Mouse (Mus musculus) cerebellum, adult (tissue): ENCODE data around the gene Mmp24.

Source experiments
- ATAC-seq: cut with Nextera tagmentation; 2 replicates; pipeline ENCODE4 v1.9.2; 2017; ENCODE audit warnings: mild to moderate bottlenecking, moderate library complexity, mixed read lengths; ENCODE audit not compliant: insufficient number of reproducible peaks, low FRiP score, low TSS enrichment

The Mmp24 gene

DNA sequence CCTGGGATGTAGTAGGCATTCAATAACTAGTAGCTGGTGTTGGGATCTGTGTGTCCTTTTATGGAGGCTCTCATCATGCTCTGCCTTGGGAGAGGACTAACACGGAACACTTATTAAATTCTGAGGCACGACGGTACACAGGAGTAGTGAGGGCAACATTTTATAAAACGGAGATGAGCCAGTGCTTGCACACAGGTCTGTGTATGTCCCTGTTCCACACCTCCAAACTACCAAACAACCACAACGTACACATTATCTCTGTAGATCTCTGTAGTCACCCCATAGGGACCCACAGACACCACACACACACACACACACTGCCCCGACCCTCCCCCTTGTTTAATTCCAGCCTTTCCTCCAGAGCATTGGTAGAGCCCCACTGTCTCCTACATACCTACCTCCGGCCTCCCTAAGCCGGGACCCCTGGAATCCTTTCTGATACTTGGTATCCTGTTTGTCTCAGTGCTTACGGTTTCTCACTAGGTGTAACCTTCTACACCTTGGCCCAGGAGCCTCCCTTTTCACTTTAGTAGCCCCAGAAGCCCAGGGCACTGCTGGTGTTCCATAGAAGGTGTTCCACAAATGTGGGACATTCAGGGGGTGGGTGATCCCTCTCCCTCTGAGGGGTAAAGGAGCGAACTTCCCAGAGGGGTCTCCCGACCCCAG, 748 bp upstream of the Mmp24 start:
- ATAC-seq = no peak

DNA sequence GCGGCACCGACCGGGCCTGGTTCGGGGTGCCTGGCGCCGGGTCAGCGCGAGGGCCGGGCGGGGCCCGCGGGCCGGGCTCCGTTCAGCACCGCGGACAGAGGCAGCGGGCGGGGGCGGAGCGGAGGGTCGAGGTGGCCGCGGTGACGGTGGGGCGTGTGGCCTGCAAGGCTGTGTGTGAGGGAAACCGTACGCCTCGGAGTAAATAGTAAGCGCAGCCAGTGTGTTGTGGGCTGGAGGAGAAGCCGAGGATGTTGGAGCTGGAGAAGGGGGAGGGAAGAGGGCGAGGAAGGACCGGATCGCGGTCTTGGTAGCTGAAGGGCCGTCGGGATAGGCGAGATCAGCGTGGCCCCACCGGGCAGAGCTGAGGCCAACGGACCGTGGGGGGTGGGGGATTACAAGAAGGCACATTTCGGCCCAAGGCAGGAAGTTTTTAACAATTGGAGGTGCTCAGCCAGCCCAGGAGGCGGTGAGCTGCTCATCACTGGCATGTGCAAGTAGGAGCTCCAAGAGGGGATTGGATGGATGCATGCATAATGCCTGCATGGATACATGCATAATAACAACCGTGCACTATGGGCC, 632 bp downstream of the Mmp24 start:
- ATAC-seq = peak; percentile 51; the same call in 1 of the 2 replicates

DNA sequence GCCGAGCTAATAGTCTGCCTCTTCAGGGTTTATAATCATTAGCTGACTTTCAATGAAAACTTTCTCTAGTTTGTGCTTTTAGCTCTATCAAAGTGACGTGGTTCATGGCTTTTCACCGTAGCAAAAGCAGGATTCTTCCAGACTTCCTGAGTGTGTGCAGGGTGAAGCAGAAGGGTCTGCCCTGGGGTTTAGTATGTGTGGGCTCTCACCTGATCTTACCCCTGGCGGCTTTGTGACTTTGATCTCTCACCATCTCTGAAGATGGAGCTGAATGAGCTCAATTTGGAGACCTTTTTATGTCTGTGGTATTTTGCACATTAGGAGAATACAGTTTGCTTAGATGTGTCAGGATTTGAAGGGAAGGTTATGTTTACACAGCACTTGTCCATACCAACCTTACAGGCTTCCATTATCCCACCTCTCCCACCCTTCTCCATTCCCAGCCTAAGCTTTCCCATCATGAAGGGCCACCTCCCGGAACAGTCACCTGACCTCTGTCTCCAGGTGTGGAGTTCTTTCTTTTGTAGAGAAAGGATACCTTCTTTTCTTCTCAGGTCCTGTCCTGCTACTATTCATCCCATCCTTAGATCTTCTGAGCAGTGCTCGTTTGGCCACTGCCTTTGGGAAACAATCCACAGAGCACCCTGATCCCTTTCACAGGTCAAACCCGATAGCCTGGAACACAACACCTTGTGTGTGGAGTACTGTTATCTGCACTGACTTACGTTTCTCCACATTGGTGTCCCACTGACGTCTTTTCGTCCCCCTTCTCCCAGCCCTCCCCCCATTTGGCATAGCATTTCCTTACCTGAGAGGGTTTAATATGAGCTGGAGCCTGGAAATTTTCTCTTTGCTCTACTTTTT, 1.9 kb downstream of the Mmp24 start:
- no peak for ATAC-seq

DNA sequence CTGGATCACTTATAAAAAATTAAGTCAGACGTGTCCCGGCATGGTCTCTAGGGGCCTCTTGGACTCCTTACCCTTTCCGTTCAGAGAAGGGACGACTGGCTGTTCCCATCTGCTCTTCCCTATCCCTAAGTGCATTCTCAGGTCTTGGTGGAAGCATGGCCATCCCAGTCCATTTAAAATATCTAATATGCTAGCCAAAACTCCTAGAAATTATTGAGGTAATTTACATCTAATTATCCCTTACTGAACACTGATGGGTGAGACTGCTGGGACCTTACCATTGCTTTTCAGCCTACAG, 2.5 kb downstream of the Mmp24 start:
- no peak for ATAC-seq

DNA sequence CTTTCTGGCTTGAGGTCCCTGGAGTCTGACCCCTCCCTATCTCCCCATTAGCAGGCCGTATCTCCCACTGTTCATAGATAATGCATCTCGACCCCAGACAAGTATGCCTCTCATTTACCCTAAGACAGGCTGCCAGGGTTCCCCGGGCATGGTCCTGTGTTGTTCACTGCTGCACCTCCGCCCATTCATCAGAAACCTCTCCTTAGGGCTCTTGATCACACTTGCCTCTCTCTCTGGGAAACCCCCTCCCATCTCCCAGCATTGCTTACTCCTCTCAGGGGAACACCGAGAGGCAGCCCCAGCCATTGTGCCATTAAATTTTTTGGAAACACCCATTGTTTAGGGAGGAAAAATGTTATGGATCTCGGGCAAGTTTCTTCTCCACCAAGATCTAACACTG, 2.9 kb downstream of the Mmp24 start:
- ATAC-seq = no peak

DNA sequence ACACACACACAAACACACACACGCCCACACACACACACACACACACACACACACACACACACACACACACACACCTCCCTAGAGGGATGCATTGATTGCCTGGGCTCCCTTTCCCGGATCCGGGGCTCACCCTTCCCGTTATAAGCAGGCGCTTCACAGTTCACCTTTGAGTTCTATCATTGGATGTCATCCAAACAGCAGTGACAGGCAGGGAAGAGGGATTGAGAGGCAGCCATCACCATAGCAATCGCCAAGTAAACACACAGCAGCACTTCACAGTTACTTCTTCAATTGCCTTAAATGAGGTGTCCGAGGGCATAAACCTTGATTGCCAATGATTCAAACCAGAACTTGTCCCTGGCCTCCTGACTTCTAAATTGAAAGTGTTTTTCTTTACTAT, 3.9 kb downstream of the Mmp24 start:
- no peak for ATAC-seq

DNA sequence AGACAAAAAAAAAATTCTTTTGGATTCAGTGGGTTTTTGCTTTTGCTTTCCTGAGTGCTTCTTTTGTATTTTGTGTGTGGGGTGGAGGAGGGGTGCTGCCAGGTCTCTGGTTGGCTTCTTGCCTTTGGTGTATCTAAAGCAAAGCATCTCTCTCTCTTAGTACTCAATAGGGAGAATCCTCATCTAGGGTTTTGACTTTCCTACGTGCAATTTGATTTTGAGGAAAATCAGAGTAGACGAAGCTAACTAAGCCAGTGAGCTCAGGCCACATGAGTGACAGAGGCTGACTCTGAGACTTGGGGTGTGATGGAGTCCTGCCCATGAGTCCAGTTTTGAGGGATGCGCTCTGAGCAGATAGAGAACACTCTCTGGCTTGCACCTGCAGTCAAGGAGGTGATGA, 4.4 kb downstream of the Mmp24 start:
- ATAC-seq = no peak

DNA sequence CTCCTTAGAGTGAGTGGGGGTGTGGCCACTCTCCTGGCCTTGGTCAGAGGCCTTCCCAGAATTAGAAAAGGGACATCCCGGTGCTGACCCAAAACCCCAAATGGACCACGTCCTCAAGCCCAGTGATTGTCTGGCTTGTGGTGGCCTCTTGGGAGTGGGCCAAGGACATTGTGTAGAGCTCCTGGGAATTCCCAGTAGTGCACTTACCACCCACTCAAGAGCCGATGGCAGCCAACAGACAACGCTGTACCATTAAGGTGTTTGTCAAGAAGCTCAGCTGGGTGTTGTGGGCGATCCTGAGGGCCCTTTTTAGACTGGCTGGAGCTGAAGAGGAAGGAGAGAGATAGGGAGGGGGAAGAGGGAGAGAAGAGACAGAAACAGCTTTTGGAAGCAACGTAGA, 9.4 kb downstream of the Mmp24 start:
- ATAC-seq = no peak

DNA sequence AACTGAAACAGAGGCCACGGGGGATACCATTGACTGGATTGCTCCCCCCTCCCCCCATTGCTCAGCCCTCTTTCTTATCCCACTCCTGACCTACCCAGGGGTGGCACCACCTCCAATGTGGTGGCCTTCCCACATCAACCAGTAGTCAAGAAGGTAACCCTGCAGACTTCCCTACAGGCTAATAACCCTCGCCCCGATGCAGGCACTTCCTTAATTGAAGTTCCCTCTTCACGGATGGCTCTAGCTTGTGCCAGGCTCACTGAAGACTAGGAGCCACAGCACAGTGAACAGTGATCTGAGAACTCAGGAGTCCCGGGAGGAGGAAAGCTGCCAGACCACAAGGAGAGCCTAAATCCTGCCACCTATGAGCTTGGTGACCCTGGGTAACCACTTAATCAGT, 11.8 kb downstream of the Mmp24 start:
- no peak for ATAC-seq

DNA sequence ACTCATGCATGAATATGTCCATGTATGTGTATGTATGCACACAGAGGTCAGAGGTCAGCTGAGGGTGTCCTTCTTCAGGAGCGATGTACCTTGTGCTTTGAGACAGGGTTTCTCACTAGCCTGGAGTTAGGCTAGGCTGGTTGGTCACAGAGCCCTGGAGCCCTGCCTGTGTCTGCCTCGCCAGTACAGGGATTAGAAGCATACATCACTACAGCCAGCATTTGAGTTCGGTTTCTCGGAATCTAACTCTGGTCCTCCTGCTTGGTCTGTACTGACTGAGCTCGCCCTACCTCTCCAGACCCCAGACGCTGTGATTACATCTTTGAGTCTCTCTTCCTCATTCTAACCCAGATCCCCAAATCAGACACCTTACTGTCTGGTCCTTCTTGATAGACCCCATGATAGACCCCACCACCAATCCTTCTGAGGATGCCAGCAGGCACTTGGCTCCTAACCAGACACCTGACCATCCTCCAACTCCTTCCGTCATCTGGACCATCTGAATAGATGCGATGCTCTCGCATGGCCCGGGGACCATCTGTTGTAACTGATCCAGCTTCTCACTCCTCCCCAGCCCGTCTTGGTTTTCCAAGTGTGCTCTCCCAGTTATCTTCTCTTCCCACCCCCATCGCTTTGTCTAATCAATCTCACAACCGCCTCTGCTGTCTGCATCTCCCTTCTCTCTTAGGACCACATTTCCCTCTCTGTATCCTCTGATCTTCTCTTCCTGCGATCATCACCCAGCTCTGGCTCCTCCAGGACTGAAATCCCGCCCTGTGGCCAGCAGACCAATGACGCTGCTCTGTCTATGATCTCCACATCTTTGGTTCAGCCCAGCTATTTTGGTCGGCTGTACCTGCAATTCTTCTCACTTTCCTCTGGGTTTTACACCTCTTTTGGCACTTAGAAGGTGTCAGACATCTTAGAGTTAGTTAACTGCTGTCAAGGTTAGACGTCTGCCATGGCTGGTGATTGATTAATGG, 13.1 kb downstream of the Mmp24 start:
- ATAC-seq = no peak

DNA sequence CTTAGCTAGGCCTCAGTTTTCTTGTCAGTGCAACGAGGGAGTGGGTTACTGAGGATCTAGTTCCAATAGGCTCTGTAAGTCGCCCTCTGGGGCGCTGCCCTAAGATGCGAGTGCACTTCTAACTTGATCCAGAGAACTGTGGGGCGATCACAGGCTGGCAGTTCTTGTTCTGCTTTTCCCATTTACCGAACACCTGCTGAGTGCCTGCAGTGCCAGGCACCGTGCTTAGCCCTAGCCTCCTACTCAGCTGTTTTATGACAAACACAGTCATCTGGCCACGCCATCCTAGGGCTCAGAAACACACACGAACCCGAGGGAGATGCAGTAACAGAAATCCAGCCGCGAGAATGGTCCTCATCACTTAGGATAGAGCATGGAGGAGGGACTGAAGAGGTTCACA, 17.8 kb downstream of the Mmp24 start:
- ATAC-seq = no peak

DNA sequence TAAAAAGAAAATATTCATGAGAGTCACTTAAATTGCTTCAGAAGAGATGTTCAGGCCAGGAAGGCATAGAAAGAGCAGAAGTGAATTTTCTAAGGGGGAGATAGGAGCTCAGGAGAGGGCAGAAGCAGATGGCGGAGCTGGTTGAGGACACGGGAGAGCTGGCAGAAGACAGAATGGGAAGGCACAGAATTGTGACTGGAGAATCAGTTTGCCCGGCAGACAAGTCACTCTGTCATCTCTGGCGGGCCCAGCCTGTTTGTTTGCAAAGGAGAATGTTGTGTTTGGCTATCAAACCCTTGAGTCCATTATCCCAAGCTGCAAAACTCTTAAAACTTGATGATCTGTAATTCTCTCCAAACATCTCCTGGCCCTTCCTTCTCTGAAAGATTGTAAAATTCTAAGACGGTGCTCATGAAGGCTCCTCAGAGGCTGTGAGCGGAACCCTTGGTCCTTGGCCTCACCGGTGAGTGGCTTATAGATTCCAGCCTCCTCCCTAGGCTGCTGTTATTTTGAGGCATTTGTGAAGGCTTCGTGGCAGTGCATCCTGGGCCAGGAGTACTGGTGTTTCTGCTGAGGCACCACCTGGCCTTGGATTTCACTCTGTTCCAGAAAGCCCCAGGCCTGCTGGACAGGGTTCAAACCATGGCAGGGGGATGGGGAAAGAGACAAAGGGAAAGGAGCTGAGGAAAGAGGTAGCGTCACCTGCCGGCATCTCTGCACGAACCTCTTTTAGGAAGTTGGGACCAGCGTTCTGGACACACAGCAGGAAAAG, 19.7 kb downstream of the Mmp24 start:
- peak; percentile 88 for ATAC-seq

DNA sequence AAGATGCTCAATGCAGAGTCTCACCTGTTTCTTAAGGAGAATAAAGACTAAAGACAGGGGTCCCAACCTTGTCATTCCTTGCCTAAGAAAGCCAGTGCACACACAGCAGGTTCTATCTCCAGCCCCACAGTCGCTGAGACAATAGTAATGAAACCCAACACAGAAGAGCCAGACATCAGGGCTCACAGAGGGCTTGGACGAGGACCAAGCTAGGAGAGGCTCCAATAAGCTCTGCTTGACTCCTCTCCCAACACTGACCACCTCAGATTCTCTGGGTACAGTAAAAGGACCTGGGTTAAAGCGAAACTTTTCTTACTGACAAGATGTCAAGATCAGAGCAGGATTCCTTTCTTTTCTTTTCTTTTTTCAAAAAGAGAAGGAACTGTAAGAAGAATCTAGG, 23.5 kb downstream of the Mmp24 start:
- no peak for ATAC-seq

DNA sequence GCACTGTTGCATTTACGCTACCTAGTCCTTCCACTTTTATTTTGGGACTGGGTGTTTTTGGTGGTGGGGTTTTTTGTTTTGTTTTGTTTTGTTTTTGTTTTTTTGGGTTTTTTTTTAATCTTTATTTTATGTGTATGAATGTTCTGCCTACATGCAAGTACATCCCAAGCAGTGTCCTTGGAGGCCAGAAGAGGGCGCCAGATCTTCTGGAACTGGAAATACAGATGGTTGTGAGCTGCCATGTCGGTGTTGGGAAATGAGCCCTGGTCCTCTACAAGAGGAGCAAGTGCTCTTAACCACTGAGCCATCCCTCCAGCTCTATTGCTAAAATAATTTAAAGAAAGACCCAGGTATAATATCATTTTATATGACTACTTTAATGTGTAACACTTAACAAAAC, 27.6 kb downstream of the Mmp24 start:
- ATAC-seq = no peak

DNA sequence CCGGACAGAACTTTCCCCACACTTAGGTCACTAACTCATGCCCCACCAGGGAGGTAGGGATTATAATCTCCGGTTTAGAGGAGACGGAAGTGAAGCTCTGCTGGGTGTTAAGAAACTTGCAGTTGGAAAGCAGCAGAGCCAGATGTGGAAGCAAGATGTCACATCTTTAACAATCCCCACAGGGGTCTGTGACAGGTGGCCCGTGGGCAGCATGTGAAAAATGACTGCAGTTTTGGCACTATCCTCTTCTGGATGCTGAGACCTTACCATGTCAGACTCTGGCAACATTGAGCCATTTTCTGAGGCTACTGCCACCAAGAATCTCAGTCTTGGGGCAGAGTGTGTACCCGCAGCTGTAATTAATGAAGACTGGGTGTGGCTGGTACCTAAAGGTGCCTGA, 28.9 kb downstream of the Mmp24 start:
- no peak for ATAC-seq

DNA sequence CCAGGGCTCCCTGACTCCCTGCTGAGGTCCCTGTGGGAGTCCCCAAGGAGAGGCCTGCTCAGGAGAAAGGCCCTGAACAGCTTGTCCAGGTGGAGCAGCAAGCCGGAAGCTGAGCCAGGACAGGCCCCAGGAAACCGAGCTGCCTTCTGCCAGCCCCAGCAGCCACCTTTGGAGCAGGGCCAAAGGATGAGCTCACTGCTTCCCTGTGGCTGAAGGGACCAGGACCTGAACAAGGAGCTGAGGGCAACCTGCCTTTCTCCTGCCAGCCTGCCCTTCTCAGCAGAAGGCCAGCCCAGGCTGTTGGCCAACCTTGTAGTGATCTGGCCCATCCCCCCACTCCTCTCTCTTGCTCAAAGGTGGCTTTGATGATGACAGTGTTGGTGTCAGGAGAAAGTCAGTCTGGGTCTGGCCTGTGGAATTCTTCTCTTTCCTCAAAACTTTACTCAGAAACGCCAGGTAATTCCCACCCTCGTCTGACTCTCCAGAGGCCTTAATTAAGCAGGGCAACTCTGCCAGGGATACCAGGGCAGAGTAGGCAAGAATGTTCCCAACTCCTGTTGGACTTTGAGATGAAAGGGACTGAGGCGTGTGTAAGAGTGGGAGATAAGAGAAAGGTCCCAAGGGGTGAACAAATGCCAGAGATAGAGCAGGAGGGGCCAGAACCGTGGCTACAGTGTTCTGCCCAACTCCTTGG, 30.2 kb downstream of the Mmp24 start:
- peak; percentile 82 for ATAC-seq

DNA sequence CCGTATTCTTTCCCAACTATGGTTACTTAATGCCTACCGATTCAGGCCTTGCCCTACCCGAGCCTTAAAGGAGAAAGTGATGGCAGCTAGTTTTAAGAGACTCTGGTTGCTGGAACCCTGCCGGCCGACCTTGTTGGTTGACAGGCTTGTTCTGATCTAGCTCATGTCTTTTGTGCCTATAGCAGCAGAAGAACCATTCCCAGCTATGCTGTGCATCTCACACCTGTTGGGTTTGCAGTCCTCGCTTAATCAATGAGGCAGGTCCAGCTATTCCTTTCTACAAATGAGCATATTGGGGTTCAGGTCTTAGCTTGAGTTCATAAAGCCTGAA, 30.7 kb downstream of the Mmp24 start:
- ATAC-seq = no peak

DNA sequence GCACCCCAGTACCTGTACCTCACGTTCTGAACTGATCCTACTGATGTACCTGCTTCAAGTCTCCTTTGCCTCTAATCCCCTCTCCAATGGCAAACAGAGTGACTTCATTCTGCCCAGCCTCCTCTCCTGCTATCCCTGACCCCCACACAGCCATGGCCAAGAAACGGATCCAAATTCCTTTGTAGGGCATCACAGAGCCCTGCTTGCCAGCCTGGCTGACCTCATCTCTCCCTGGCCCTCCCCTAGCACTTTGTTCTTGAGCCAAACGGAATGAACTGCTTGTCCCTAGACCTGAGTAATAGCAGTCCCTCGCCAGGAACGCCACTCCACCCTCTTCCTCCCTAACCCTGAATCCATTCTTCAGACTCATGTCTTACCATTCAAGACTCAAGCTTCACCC, 31.4 kb downstream of the Mmp24 start:
- peak; percentile 74 for ATAC-seq

DNA sequence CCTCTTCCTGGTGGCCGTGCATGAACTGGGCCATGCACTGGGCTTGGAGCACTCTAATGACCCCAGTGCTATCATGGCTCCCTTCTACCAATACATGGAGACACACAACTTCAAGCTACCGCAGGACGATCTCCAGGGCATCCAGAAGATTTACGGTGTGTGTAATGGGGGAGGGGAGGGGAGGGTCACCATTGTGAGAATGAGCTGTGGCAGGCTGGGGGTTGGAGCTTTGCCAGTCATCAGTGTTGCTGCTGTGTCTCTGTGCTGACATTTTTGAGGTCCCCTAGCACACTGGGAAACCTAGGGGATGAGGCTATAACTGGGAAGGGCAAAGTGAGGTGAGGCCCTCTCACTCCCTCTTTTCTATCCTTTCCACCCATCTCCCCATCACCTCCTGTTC, 32.3 kb downstream of the Mmp24 start:
- ATAC-seq = no peak

DNA sequence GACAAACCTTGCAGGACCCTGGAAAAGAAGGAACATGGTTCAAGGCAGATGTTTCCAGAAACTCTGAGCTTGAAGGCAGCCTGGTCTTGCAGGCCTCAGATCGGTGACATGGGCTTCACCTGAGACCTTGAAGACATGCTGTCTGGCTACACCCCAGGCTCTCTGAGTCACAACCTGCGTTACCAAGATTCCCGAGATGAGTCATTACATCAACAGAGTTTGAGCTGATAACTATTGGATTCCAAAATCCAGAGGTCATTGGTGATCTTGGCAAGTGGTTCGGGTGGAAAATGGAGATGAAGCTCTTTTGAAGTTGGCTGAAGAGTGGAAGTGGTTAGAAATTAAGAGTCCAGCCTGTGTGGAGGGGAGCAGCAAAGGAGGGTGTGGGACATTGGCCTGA, 34.5 kb downstream of the Mmp24 start:
- ATAC-seq = no peak
